Mouse (Mus musculus) mouse embryonic stem cell (cell line): ENCODE results near the gene Bcas3.
"Not testable (repeated sequence)": the region's sequence is repeated elsewhere in the genome, so short reads cannot be mapped to it uniquely, and the experiment has no call there.

Experiments
- in situ Hi-C, 2 experiments: fragments of 300-500 bp; cut with MboI; formaldehyde crosslinking; loops; 1 replicate in 1 of 2; 3 replicates in 1 of 2; pipeline ENCODE4 v1.14.3; 2019 to 2020; ENCODE audit warnings: low sequenced_read_pairs in 2 of 2, low pct_unique_long_range_greater_than_20kb in 1 of 2, mixed read lengths in 1 of 2; ENCODE audit not compliant: unreplicated experiment in 1 of 2

Gene Bcas3

GRCm38 (mm10) chr11:85710155-85710554 lies 357.2 kb downstream of the Bcas3 start:
- in situ Hi-C loops, result loop anchor here in 1 of 2 experiments (5.0 kb wide), 1 partner anchor 132 kb away; no protein-coding TSS in a partner anchor

GRCm38 (mm10) chr11:85712026-85712804 lies 359.2 kb downstream of the Bcas3 start:
- in situ Hi-C loops, result loop anchor here in 1 of 2 experiments (5.0 kb wide), 1 partner anchor 130 kb away; no protein-coding TSS in a partner anchor

DNA sequence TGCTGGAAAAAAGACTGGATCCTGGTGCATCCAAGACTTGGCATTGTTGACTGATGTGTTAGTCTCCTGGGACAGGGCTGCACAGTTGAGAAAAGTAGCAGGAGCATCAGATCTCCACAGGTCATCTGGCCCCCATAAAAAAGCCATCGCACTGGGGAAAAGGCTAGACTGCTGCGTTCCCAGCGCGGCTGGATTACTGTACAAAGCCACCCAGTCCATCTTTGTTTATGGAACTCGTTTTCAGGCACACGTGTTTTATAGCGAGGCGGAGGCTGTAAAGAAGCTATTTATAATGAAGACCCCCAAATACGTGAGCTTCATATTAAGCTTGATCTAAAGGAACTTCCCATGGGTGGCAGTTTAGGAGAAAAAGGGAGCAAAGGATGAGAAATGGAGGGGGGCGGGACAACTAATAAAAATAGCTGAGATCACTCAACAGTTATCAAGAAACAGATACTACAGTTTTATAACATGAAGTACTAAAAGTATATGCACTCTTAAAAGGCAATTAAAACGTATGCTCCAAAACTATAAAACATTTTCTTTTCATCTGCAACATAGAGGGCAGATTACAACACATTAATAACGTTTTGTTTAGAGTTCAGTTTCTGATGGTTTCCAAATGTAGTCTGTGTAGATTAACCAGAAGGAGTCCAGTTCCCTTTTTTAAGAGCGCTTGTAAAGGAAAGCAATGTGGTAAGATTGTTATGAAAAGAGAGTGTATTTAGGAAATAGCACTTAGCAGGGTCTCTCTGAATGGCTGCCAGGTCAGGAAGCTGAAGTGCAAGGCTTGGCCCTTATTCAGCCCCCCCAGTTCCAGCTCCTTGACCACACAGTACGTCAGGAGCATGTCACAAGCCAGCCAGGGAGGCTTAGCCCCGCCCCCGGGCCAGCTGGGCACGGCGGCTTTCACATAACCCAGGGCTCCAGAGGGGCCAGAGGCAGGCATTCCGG lies 360.2 kb downstream of the Bcas3 start:
- in situ Hi-C loops, result loop anchor here in 1 of 2 experiments (5.0 kb wide), 1 partner anchor 129 kb away; no protein-coding TSS in a partner anchor

DNA sequence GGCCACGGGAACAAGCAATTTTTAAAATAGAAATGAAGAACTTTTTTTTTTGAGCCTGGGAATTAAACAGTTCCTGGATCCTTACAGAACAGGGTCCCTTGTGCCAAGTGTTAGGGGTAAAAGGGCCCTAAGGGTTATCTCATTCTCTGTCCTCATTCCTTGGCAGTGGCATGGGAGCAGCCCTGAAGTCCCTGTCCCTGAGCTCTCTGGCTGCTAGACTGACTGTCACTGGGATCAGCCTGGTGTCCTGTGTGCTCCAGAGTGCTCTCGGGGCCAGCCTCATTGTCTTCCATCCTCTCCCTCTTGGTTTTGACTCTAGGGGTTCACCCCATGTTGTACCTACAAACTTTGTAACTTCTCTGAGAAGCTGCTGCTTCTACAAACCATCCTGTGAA lies 360.8 kb downstream of the Bcas3 start:
- in situ Hi-C loops, result loop anchor here in 1 of 2 experiments (5.0 kb wide), 1 partner anchor 128 kb away; no protein-coding TSS in a partner anchor

- in situ Hi-C loops, result loop anchor here in 1 of 2 experiments (5.0 kb wide), 1 partner anchor 128 kb away; no protein-coding TSS in a partner anchor
Measured at GRCm38 (mm10) chr11:85714312-85714931, 361.5 kb downstream of the Bcas3 start.

DNA sequence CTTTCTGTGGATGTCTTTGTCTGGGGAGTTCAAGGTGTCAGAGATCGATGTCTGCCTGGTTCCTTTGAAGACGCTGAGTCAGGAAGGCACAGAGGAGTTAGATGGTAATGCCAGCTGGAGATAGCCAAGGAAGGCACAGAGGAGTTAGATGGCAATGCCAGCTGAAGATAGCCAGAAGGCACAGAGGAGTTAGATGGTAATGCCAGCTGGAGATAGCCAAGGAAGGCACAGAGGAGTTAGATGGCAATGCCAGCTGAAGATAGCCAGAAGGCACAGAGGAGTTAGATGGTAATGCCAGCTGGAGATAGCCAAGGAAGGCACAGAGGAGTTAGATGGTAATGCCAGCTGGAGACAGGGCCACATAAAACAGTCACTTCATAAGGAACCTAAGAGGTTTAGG lies 363.8 kb downstream of the Bcas3 start:
- in situ Hi-C loops, result not testable (repeated sequence)

DNA sequence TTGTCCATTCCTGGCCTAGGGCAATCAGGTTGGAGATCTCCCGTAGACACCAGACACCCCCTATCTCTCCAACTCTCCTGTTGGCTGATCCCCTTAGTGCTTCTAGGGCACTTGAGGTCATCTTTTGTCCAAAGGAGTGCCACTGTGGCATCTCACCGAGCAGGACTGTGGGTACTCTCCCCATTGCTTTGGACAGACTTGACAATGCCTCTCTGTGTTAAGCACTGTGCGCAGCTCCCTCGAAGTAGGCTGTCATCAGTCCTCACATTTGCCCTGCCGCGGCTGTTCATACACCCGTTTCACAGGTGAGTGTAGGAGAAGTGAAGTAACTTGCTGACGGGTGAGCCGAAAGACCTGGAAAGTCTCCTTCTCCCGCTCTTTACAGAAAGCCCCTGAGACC lies 366.1 kb downstream of the Bcas3 start:
- in situ Hi-C loops, result no loop called here

DNA sequence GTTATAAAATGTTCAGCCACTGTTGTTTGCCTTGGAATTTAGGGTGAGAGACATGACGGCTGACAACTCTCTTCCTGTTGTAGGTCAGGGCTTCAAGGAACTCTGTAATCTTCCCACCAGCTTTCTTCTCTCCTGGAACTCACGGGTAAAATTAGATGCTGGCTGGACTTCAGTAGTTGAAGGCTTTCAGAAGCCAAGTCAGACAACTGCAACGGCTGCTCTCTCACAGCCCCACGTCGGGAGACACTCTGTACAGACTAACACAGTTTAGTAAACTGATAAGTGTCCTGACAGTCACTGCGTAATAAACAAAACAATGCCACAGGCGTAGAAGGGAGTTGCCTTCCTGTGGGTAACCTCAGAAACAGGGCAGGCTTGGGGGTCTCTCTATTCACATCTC lies 366.8 kb downstream of the Bcas3 start:
- in situ Hi-C loops, result no loop called here

GRCm38 (mm10) chr11:85720269-85720773 lies 367.4 kb downstream of the Bcas3 start:
- in situ Hi-C loops, result no loop called here

DNA sequence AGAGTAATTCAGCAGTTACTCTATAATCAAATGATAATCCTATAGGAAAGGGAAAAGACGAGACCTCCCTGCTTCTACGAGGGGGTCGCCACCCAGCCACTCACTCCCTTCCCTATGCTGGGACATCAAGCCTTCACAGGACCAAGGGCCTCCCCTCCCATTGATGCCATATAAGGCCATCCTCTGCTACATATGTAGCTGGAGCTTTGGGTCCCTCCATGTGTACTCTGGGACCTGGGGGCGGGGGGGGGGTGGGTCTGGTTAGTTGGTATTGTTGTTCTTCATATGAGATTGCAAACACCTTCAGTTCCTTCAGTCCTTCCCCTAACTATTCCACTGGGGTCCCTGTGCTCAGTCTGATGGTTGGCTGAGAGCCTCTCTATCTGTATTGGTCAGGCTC lies 369.0 kb downstream of the Bcas3 start:
- in situ Hi-C loops, result no loop called here

- in situ Hi-C loops, result no loop called here
Measured at GRCm38 (mm10) chr11:85724159-85724558, 371.2 kb downstream of the Bcas3 start.

- in situ Hi-C loops, result no loop called here
Measured at GRCm38 (mm10) chr11:85729725-85730124, 376.8 kb downstream of the Bcas3 start.

DNA sequence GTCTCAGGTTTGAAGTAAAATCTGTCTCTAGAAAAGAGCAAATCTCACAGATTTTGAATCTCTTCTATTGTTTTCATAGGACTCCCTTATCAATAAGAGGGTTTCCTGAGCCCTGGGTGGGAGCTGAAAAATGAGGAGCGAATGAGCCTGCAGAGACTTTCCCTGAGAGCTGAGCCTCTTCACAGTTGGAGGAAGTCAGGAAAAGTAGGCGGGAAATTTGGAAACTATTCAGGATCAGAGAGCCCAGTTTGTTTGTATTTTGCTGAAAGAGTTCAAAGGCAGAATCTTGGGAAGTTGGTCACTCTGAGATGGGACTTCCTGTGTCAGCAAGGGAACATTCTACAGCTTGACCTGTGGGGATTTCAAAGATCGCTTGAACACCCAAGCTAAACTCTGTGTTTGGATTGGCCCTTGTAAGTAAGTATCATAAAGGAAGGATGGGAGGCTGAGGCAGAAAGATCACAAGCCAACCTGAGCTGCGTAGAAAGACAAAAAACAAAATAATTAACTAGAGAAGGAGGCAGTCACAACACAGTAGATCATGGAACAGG lies 379.6 kb downstream of the Bcas3 start:
- in situ Hi-C loops, result no loop called here

- in situ Hi-C loops, result no loop called here
Measured at GRCm38 (mm10) chr11:85733577-85733976, 380.6 kb downstream of the Bcas3 start.

- in situ Hi-C loops, result no loop called here
Measured at GRCm38 (mm10) chr11:85734317-85735211, 381.6 kb downstream of the Bcas3 start.

GRCm38 (mm10) chr11:85737227-85737626 lies 384.3 kb downstream of the Bcas3 start:
- in situ Hi-C loops, result no loop called here

DNA sequence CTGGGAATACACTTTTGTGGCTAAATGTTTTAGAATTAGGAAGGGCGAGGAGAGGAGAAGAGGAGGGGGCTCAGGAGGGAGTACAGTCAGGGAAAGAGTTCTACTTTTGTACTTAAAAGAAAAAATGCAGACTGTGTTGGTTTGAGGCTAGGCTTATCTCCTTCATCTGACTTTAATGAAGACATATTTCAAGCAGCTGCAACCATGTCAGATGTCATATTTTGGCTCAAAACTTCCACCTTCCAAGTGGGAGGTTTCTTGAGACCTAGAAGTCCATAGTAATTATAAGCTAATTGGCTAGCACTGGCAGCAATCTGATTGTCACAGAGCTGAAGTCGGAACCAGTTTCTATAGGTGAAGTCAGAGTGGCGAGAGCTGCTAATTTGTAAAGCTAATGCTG lies 384.9 kb downstream of the Bcas3 start:
- in situ Hi-C loops, result no loop called here
